Comparison of ENCODE assay signal across 10 mouse cellular contexts in genomic region chr11:81369497-81370425, GRCm38 (mm10).
DNase-seq lines count a peak whose midpoint lies in the region; ATAC-seq and TF ChIP-seq lines count a peak whose summit lies in the region.
"Had no signal": no experiment of that assay in that cellular context is flagged by ENCODE, and none has a peak within 500 bp of the region (broad histone marks: within the 10 kb centered on the region; RNA-seq: fewer than 3 reads in every experiment).

No protein-coding gene starts in this region.

- no peak overlapping the region for H3K4me2 ChIP-seq in midbrain, embryonic 15.5 days
- H3K4me2 ChIP-seq in kidney, embryonic 16.5 days (replicated peaks; ENCODE audit: low read depth, low read length), result no peak overlapping the region
- H3K4me2 ChIP-seq: hindbrain, embryonic 14.5 days had no signal

- H3K27me3 ChIP-seq in midbrain, embryonic 10.5 days (ENCODE audit: low read depth, poor library complexity, severe bottlenecking), result no peaks in the 10 kb centered on the region
- H3K27me3 ChIP-seq in midbrain, embryonic 15.5 days (replicated peaks), result no peaks in the 10 kb centered on the region
- no peaks in the 10 kb centered on the region for H3K27me3 ChIP-seq in kidney, embryonic 16.5 days (ENCODE audit: insufficient read depth, low read length)

- WGBS in midbrain, embryonic 10.5 days, result 50% methylated on average over 10 of the region's 10 CpGs
- WGBS in midbrain, embryonic 15.5 days, result 44% methylated on average over 10 of the region's 10 CpGs
- WGBS in kidney, embryonic 16.5 days, result 21% methylated on average over 10 of the region's 10 CpGs

- DNase-seq in gastrocnemius, adult 2 months, result peak; percentile 20
- no peak for DNase-seq in gastrocnemius, postnatal 14 days
- peak; percentile 43 for DNase-seq in midbrain, embryonic 10.5 days (ENCODE audit: low spot score)
- peak; percentile 62 for DNase-seq in retina, embryonic 14.5 days (ENCODE audit: low spot score)
- DNase-seq in thymus, postnatal 25 days, result no peak
- DNase-seq in layer of hippocampus, adult 11-12 months (ENCODE audit: low spot score), result no peak

- peaks cover 38% of the 10 kb centered on the region for H3K4me1 ChIP-seq in midbrain, embryonic 10.5 days
- H3K4me1 ChIP-seq in midbrain, embryonic 15.5 days, result peaks cover 6% of the 10 kb centered on the region; the same call in 1 of the 2 replicates
- H3K4me1 ChIP-seq in kidney, embryonic 16.5 days (ENCODE audit: insufficient read depth, low read length), result peaks cover 48% of the 10 kb centered on the region

- H3K36me3 ChIP-seq in midbrain, embryonic 10.5 days, result no peaks in the 10 kb centered on the region
- H3K36me3 ChIP-seq in midbrain, embryonic 15.5 days (replicated peaks), result no peaks in the 10 kb centered on the region
- no peaks in the 10 kb centered on the region for H3K36me3 ChIP-seq in kidney, embryonic 16.5 days (ENCODE audit: insufficient read depth, low read length)

- no peak for TF ChIP-seq CTCF in gastrocnemius, adult 2 months (IDR thresholded peaks at IDR 0.05)

- H3K9ac ChIP-seq in midbrain, embryonic 15.5 days, result no peak overlapping the region
- H3K9ac ChIP-seq in kidney, embryonic 16.5 days (replicated peaks; ENCODE audit: low read length), result no peak overlapping the region
- H3K9ac ChIP-seq: hindbrain, embryonic 14.5 days; liver, embryonic 14.5 days had no signal

- intact Hi-C loops in gastrocnemius, adult 2 months (cut with DNase I), result loop anchor here (5.0 kb wide), 2 partner anchors 93 to 243 kb away; no protein-coding TSS in a partner anchor
- intact Hi-C loops in gastrocnemius, postnatal 14 days (cut with DNase I; ENCODE audit: low total_unique reads), result no loop called here

- ATAC-seq in midbrain, embryonic 15.5 days (replicated peaks), result no peak
- ATAC-seq in kidney, embryonic 16.5 days (ENCODE audit: low FRiP score, low TSS enrichment), result peak; percentile 49

- H3K4me3 ChIP-seq in gastrocnemius, adult 2 months, result no peak overlapping the region
- H3K4me3 ChIP-seq in midbrain, embryonic 10.5 days, result no peak overlapping the region
- H3K4me3 ChIP-seq in midbrain, embryonic 15.5 days, result no peak overlapping the region
- H3K4me3 ChIP-seq in kidney, embryonic 16.5 days (ENCODE audit: low read length), result no peak overlapping the region

- peak overlapping the region; percentile 3; the same call in 1 of the 2 replicates for H3K27ac ChIP-seq in gastrocnemius, adult 2 months
- H3K27ac ChIP-seq in midbrain, embryonic 10.5 days (replicated peaks), result peak overlapping the region; percentile 46
- no peak overlapping the region for H3K27ac ChIP-seq in midbrain, embryonic 15.5 days
- peak overlapping the region; percentile 47; the same call in 1 of the 2 replicates for H3K27ac ChIP-seq in kidney, embryonic 16.5 days (ENCODE audit: low read length)
- H3K27ac ChIP-seq: hindbrain, embryonic 14.5 days; liver, embryonic 14.5 days had no signal

- H3K9me3 ChIP-seq in midbrain, embryonic 10.5 days (replicated peaks), result no peaks in the 10 kb centered on the region
- no peaks in the 10 kb centered on the region for H3K9me3 ChIP-seq in midbrain, embryonic 15.5 days
- no peaks in the 10 kb centered on the region for H3K9me3 ChIP-seq in kidney, embryonic 16.5 days (ENCODE audit: low read length)

Comparison
In these comparisons a context has a peak if more than half of its experiments do, and no peak if none do; other contexts are left out.
1. DNase-seq: peak in gastrocnemius, adult 2 months (single experiment), midbrain, embryonic 10.5 days (single experiment) and retina, embryonic 14.5 days (single experiment); none in gastrocnemius, postnatal 14 days (single experiment), thymus, postnatal 25 days (single experiment) and layer of hippocampus, adult 11-12 months (single experiment).